Mouse (Mus musculus) ES-Bruce4 (cell line): ENCODE results near the gene Knstrn. TPM values are rescaled to one million over a fixed set of nuclear protein-coding genes. Genes with fewer than 3 reads are reported as not detected.

Source experiments
- H3K27ac ChIP-seq: 2 replicates; pipeline ENCODE4 v1.5.1; 2012; ENCODE audit warnings: low read length, inconsistent platforms; ENCODE audit not compliant: insufficient read depth
- H3K27me3 ChIP-seq: 2 replicates; pipeline ENCODE4 v1.6.1; 2012; ENCODE audit warnings: mild to moderate bottlenecking, low read length, inconsistent platforms; ENCODE audit not compliant: control insufficient read depth, poor library complexity, insufficient read depth, severe bottlenecking
- H3K36me3 ChIP-seq: 2 replicates; pipeline ENCODE4 v1.6.1; 2012; ENCODE audit warnings: inconsistent platforms, mild to moderate bottlenecking, low read length, moderate library complexity; ENCODE audit not compliant: control insufficient read depth, poor library complexity, insufficient read depth, severe bottlenecking
- H3K4me1 ChIP-seq: one replicate; pipeline ENCODE4 v1.8.1; 2011; ENCODE audit warnings: low read length; ENCODE audit not compliant: control insufficient read depth, insufficient read depth
- H3K4me3 ChIP-seq: 2 replicates; pipeline ENCODE4 v1.5.1; 2011; ENCODE audit warnings: low read depth, mild to moderate bottlenecking, low read length
- H3K9ac ChIP-seq: 2 replicates; pipeline ENCODE4 v1.6.1; 2012; ENCODE audit warnings: low read depth, mild to moderate bottlenecking, inconsistent platforms; ENCODE audit not compliant: poor library complexity, severe bottlenecking
- H3K9me3 ChIP-seq: replicated peaks from 2 replicates; pipeline ENCODE4 v1.6.1; 2012; ENCODE audit warnings: mild to moderate bottlenecking, low read length, inconsistent platforms; ENCODE audit not compliant: control insufficient read depth, poor library complexity, insufficient read depth, severe bottlenecking
- CTCF ChIP-seq: IDR thresholded peaks from one replicate; pipeline ENCODE4 v1.8.1; 2011; ENCODE audit warnings: low read depth, low read length
- EP300 ChIP-seq: IDR thresholded peaks from 2 replicates; pipeline ENCODE4 v1.6.1; 2011; ENCODE audit warnings: low read depth, low read length; ENCODE audit not compliant: insufficient read depth
- POLR2A ChIP-seq: IDR thresholded peaks from one replicate; pipeline ENCODE4 v1.8.1; 2011; ENCODE audit warnings: low read length; ENCODE audit not compliant: insufficient read depth
- polyA plus RNA-seq: library from polyadenylated mRNA; stranded (reverse); fragments of >200 nt; gene quantifications from 2 replicates; pipeline ENCODE4 v1.2.4, GENCODE M21; 2011; ENCODE audit warnings: low read depth; ENCODE audit not compliant: missing spikeins, insufficient read depth, insufficient read length

Gene Knstrn
- polyA plus RNA-seq, 1 experiment, result 119 TPM

DNA sequence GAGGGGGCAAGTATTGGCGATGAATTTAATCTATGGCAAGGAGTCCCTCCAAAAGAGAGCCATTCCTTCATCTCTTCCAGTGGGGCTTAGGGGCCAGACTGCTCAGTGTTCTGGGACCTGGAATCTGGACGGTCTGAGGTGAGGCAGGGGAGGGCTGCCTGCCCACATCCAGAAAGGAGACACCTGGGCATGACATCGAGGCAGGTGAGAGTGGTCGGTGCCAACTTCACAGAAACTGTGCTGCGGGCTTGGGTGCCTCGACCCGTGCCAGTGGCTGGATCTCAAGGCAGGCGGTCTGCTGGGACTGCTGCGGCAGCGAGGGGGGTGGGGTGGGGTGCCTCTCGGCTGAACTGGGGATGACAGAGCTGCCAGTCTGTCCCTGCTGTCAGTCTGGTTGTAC is 84.0 kb downstream of the Knstrn start:
- Histone ChIP-seq H3K36me3 (no peaks in the 10 kb centered on the region), H3K27me3 (peaks cover 17% of the 10 kb centered on the region; the same call in 1 of the 2 replicates), H3K4me3 (no peak overlapping the region), H3K9me3 (no peaks in the 10 kb centered on the region), H3K27ac (no peak overlapping the region), H3K4me1 (no peaks in the 10 kb centered on the region), H3K9ac (no peak overlapping the region)
- TF ChIP-seq EP300, result no peak
- no peak for TF ChIP-seq CTCF
- no peak for TF ChIP-seq POLR2A

GRCm38 (mm10) chr2:118898771-118899170 is 85.0 kb downstream of the Knstrn start:
- no peak overlapping the region for H3K9ac ChIP-seq
- H3K27ac ChIP-seq, result no peak overlapping the region
- H3K36me3 ChIP-seq, result no peaks in the 10 kb centered on the region
- H3K27me3 ChIP-seq, result peaks cover 18% of the 10 kb centered on the region; the same call in 1 of the 2 replicates
- H3K4me3 ChIP-seq, result no peak overlapping the region
- no peaks in the 10 kb centered on the region for H3K4me1 ChIP-seq
- H3K9me3 ChIP-seq, result no peaks in the 10 kb centered on the region
- TF ChIP-seq CTCF, result no peak
- TF ChIP-seq EP300, result no peak
- TF ChIP-seq POLR2A, result no peak

DNA sequence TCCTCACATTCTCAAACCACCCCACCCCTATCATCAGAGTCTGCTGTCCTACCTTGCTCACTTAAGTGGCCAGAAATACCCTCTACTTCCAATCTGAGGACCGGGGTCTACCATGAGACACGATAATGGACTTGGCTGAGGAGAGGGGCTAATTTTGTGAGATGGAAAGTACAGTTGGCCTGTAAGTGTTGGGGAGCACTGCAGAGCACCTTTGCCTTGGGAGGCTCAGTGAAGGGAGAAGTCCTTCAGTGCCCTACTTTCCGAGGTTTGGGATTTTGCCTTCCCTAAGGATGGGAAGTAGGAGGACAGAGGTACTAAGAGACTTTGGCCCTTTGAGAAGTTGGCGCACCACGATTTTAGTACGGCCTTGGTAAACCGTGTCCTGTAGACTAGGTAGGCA is 85.5 kb downstream of the Knstrn start:
- Histone ChIP-seq H3K36me3 (no peaks in the 10 kb centered on the region), H3K9me3 (no peaks in the 10 kb centered on the region), H3K27me3 (peaks cover 19% of the 10 kb centered on the region; the same call in 1 of the 2 replicates), H3K4me1 (peaks cover 3% of the 10 kb centered on the region), H3K9ac (no peak overlapping the region), H3K27ac (no peak overlapping the region), H3K4me3 (no peak overlapping the region)
- TF ChIP-seq POLR2A (no peak), EP300 (no peak), CTCF (no peak)

DNA sequence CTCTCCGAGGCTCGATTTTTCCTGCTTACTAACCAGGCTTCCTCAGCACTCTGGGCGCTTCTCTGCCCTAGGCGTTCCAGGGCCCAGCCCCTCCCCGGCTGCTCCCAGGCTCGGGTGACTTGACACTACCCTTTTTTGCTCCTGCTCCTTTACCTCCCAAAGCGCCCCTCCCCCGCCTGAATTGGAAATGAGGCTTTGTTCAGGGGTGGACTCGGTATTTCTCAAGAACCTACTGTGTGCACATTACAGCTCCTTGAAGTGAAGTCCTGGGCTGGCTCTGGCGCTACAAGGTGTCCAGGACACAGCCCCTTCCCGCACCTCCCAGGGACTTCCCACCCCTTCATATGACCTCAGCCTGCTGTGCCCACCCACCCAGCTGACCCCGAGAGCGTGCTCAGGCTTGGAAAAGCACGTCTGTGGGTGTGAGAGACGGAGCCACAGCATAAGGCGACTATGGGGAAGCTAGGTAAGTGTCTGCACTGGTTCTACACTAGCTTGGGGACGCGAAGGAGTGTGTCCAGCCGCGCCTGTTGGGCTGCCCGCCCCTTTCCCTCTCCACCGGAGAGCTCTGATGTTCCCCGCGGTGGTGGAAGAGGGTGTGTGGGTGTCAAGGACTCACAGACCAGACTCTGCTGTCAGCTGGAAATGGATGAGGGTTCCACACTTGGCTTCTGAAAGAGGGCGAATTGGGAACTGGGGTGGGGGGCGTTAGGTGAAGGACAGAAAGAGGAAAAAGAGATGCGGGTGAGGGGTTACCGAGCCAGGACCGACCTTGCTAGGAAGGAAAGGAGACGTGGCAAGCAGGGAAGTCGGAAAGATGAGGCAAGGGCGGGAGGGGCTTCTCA is 86.4 kb downstream of the Knstrn start, which contains the start of gene Bahd1:
Bahd1 (plus strand) TSS at position 397 of the 845 bp plus-strand sequence.
- Histone ChIP-seq H3K27ac (no peak within 1 kb of the TSS), H3K9ac (peak within 1 kb of the TSS; percentile 94), H3K36me3 (no peaks in the 10 kb centered on the region), H3K9me3 (no peaks in the 10 kb centered on the region), H3K4me1 (peaks cover 3% of the 10 kb centered on the region), H3K27me3 (peaks cover 13% of the 10 kb centered on the region; the same call in 1 of the 2 replicates), H3K4me3 (peak within 1 kb of the TSS; percentile 52)
- TF ChIP-seq EP300 (0 out of 2 replicates have a peak, but pooled peaks have one; percentile 28), CTCF (no peak)

DNA sequence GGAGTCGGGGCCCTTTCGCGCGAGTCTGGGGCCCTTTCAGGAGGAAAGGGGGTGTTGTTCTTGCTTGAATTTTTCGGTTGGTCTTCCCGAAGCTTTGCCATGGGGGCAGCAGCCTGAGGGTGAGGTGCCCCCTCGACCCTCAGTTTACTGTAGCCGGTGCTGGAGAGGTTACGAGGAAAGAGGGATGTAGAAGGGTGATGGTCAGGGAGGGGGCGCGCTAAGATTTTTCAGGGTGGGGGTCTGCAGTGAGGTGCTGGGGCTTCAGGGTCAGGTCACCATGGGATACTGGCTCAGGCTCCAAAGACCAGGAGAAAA is 87.0 kb downstream of the Knstrn start:
- peaks cover 9% of the 10 kb centered on the region; the same call in 1 of the 2 replicates for H3K27me3 ChIP-seq
- no peaks in the 10 kb centered on the region for H3K36me3 ChIP-seq
- peak overlapping the region; percentile 39 for H3K9ac ChIP-seq
- no peak for TF ChIP-seq POLR2A
- TF ChIP-seq CTCF, result no peak
- no peak for TF ChIP-seq EP300
- H3K27ac ChIP-seq, result no peak overlapping the region
- peak overlapping the region; percentile 52 for H3K4me3 ChIP-seq
- H3K4me1 ChIP-seq, result peaks cover 3% of the 10 kb centered on the region
- no peaks in the 10 kb centered on the region for H3K9me3 ChIP-seq

- Histone ChIP-seq H3K36me3 (no peaks in the 10 kb centered on the region), H3K27ac (no peak overlapping the region), H3K9me3 (no peaks in the 10 kb centered on the region), H3K9ac (peak overlapping the region; percentile 94), H3K4me3 (peak overlapping the region; percentile 84), H3K27me3 (peaks cover 9% of the 10 kb centered on the region; the same call in 1 of the 2 replicates), H3K4me1 (peaks cover 3% of the 10 kb centered on the region)
- TF ChIP-seq CTCF (no peak), POLR2A (no peak), EP300 (no peak)
These were observed 87.6 kb downstream of the Knstrn start for GRCm38 (mm10) chr2:118901175-118902031.
